Mouse (Mus musculus) small intestine, adult 2 months (tissue): Measurements from ENCODE around the gene Gm9913.

ENCODE experiments used
- CTCF ChIP-seq: fragments of 200-500 bp; IDR thresholded peaks from 2 replicates; pipeline ENCODE4 v1.5.1; 2012; ENCODE audit warnings: low read depth, mild to moderate bottlenecking, control low read depth, inconsistent platforms, low read length, moderate library complexity, mixed read lengths; ENCODE audit not compliant: insufficient replicate concordance, insufficient read length; ENCODE audit errors: extremely low read depth
- POLR2A ChIP-seq: fragments of 200-500 bp; IDR thresholded peaks from 2 replicates; pipeline ENCODE4 v1.6.1; 2012; ENCODE audit warnings: low read depth, mild to moderate bottlenecking, control low read depth, inconsistent platforms, low read length, moderate library complexity

GRCm38 (mm10) chr2:125471721-125472120 lies 33.2 kb upstream of the Gm9913 start:
- no peak for TF ChIP-seq CTCF
- TF ChIP-seq POLR2A: no peak
